ENCODE assay signal across 8 mouse cellular contexts in genomic region chr10:127049395-127050118, GRCm38 (mm10). TPM values are rescaled to one million over a fixed set of nuclear protein-coding genes. Genes with fewer than 3 reads are reported as not detected.
DNase-seq lines count a peak whose midpoint lies in the region; ATAC-seq and TF ChIP-seq lines count a peak whose summit lies in the region.

No protein-coding gene starts in this region.

- intact Hi-C loops in gastrocnemius, adult 2 months (cut with DNase I), result no loop called here

- no peak for ATAC-seq in hindbrain, embryonic 14.5 days (ENCODE audit: low FRiP score)
- no peak for ATAC-seq in liver, embryonic 15.5 days (ENCODE audit: insufficient read depth)

- WGBS in hindbrain, embryonic 14.5 days, result 4% methylated on average over 29 of the region's 29 CpGs
- 3% methylated on average over 29 of the region's 29 CpGs for WGBS in liver, embryonic 15.5 days (ENCODE audit: insufficient replicate concordance)

- peaks cover 42% of the 10 kb centered on the region for H3K36me3 ChIP-seq in E14TG2a.4 (ENCODE audit: insufficient read depth, low read length)
- H3K36me3 ChIP-seq in hindbrain, embryonic 14.5 days (replicated peaks; ENCODE audit: control insufficient read depth, insufficient read depth), result peaks cover 23% of the 10 kb centered on the region
- no peaks in the 10 kb centered on the region for H3K36me3 ChIP-seq in liver, embryonic 15.5 days (replicated peaks)

- peaks cover 12% of the 10 kb centered on the region for H3K9me3 ChIP-seq in E14TG2a.4 (ENCODE audit: low read length)
- no peaks in the 10 kb centered on the region for H3K9me3 ChIP-seq in hindbrain, embryonic 14.5 days (ENCODE audit: control insufficient read depth, low read length)
- no peaks in the 10 kb centered on the region for H3K9me3 ChIP-seq in liver, embryonic 15.5 days (replicated peaks)

- no peak overlapping the region for H3K27ac ChIP-seq in gastrocnemius, adult 2 months
- H3K27ac ChIP-seq in hindbrain, embryonic 14.5 days, result no peak overlapping the region
- no peak overlapping the region for H3K27ac ChIP-seq in liver, embryonic 15.5 days (replicated peaks)

- no peak overlapping the region for H3K4me2 ChIP-seq in hindbrain, embryonic 14.5 days (replicated peaks)
- peak overlapping the region; percentile 27; the same call in 1 of the 2 replicates for H3K4me2 ChIP-seq in liver, embryonic 15.5 days

- peak overlapping the region; percentile 55 for H3K4me3 ChIP-seq in gastrocnemius, adult 2 months
- H3K4me3 ChIP-seq in E14TG2a.4 (replicated peaks; ENCODE audit: low read length), result peak overlapping the region; percentile 64
- H3K4me3 ChIP-seq in hindbrain, embryonic 14.5 days (replicated peaks; ENCODE audit: low read length), result peak overlapping the region; percentile 11; the same call in 1 of the 2 replicates
- no peak overlapping the region for H3K4me3 ChIP-seq in liver, embryonic 15.5 days (replicated peaks)

- H3K9ac ChIP-seq in hindbrain, embryonic 14.5 days, result no peak overlapping the region
- H3K9ac ChIP-seq in liver, embryonic 15.5 days, result no peak overlapping the region

- peaks cover 57% of the 10 kb centered on the region for H3K4me1 ChIP-seq in E14TG2a.4 (replicated peaks; ENCODE audit: low read depth, low read length)
- no peaks in the 10 kb centered on the region for H3K4me1 ChIP-seq in hindbrain, embryonic 14.5 days (replicated peaks; ENCODE audit: control insufficient read depth, insufficient read depth, low read length)
- peaks cover 8% of the 10 kb centered on the region; the same call in 1 of the 2 replicates for H3K4me1 ChIP-seq in liver, embryonic 15.5 days (replicated peaks)

- TF ChIP-seq CTCF in gastrocnemius, adult 2 months (IDR thresholded peaks at IDR 0.05), result peak; percentile 10; the same call in 1 of the 2 replicates
- peak; percentile 18 for TF ChIP-seq CTCF in E14TG2a.4 (conservative IDR thresholded peaks at IDR 0.05; ENCODE audit: low read length)

- DNase-seq in gastrocnemius, adult 2 months, result no peak
- no peak for DNase-seq in gastrocnemius, postnatal 10 days
- no peak for DNase-seq in hindbrain, embryonic 14.5 days (ENCODE audit: low spot score)
- no peak for DNase-seq in urinary bladder, postnatal 14 days (ENCODE audit: low spot score)
- DNase-seq in frontal cortex, postnatal 36 days (ENCODE audit: low spot score in 2 of 2), result no peak
- DNase-seq in cerebellum, adult 11-12 months, result no peak

- H3K27me3 ChIP-seq in E14TG2a.4 (ENCODE audit: insufficient read depth, low read length), result peaks cover 43% of the 10 kb centered on the region
- H3K27me3 ChIP-seq in hindbrain, embryonic 14.5 days (ENCODE audit: control insufficient read depth, insufficient read depth, low read length), result peaks cover 53% of the 10 kb centered on the region
- H3K27me3 ChIP-seq in liver, embryonic 15.5 days, result peaks cover 77% of the 10 kb centered on the region

RNA-seq across cellular contexts. Expression of gene Cyp27b1, which starts 1.5 kb away (rescaled TPM):
- total RNA-seq in gastrocnemius, adult 2 months (2021), result under 1 TPM in 1 of 2 experiments, not detected in 1; 0.11 TPM
- under 1 TPM; 0.45 to 0.49 TPM for total RNA-seq in gastrocnemius, postnatal 10 days (2021)
- polyA plus RNA-seq in hindbrain, embryonic 14.5 days (2014; fragmentation: Nextera tagmentation; extraction: Ambion mirVana), result 0.08 TPM in 1 of 2 replicates, not detected in the other
- polyA plus RNA-seq in liver, embryonic 15.5 days (2015; fragmentation: Nextera tagmentation; extraction: Ambion mirVana), result not detected in 2 replicates

RNA-seq across cellular contexts. Expression of gene Eef1akmt3, which starts 8.2 kb away (rescaled TPM):
- total RNA-seq in gastrocnemius, adult 2 months (2021), result under 1 TPM; 0.08 TPM
- under 1 TPM; 0.21 to 0.84 TPM for total RNA-seq in gastrocnemius, postnatal 10 days (2021)
- 0.13 and 0.25 TPM in 2 replicates for polyA plus RNA-seq in hindbrain, embryonic 14.5 days (2014; fragmentation: Nextera tagmentation; extraction: Ambion mirVana)
- 0.06 and 0.14 TPM in 2 replicates for polyA plus RNA-seq in liver, embryonic 15.5 days (2015; fragmentation: Nextera tagmentation; extraction: Ambion mirVana)

RNA-seq across cellular contexts. Expression of gene Mettl1, which starts 8.3 kb away (rescaled TPM):
- total RNA-seq in gastrocnemius, adult 2 months (2021), result 10 to 100 TPM in 1 of 2 experiments, 1 to 10 TPM in 1; 9.5 to 10.5 TPM
- total RNA-seq in gastrocnemius, postnatal 10 days (2021), result 10 to 100 TPM; 14.7 to 18.9 TPM
- 19.5 and 22.1 TPM in 2 replicates for polyA plus RNA-seq in hindbrain, embryonic 14.5 days (2014; fragmentation: Nextera tagmentation; extraction: Ambion mirVana)
- polyA plus RNA-seq in liver, embryonic 15.5 days (2015; fragmentation: Nextera tagmentation; extraction: Ambion mirVana), result 15.6 and 15.7 TPM in 2 replicates

RNA-seq across cellular contexts. Expression of gene March9, which starts 10.4 kb away (rescaled TPM):
- total RNA-seq in gastrocnemius, adult 2 months (2021), result 1 to 10 TPM in 1 of 2 experiments, under 1 TPM in 1; 0.45 to 1.2 TPM
- 1 to 10 TPM; 1.1 to 2.0 TPM for total RNA-seq in gastrocnemius, postnatal 10 days (2021)
- 12.0 and 12.9 TPM in 2 replicates for polyA plus RNA-seq in hindbrain, embryonic 14.5 days (2014; fragmentation: Nextera tagmentation; extraction: Ambion mirVana)
- 0.03 TPM in 1 of 2 replicates, not detected in the other for polyA plus RNA-seq in liver, embryonic 15.5 days (2015; fragmentation: Nextera tagmentation; extraction: Ambion mirVana)

RNA-seq across cellular contexts. Expression of gene Cdk4, which starts 13.8 kb away (rescaled TPM):
- total RNA-seq in gastrocnemius, adult 2 months (2021), result 10 to 100 TPM; 33.5 to 40.5 TPM
- 100 to 1,000 TPM; 122 to 147 TPM for total RNA-seq in gastrocnemius, postnatal 10 days (2021)
- polyA plus RNA-seq in hindbrain, embryonic 14.5 days (2014; fragmentation: Nextera tagmentation; extraction: Ambion mirVana), result 764 and 784 TPM in 2 replicates
- polyA plus RNA-seq in liver, embryonic 15.5 days (2015; fragmentation: Nextera tagmentation; extraction: Ambion mirVana), result 338 and 361 TPM in 2 replicates
